Mouse (Mus musculus) monocyte, adult 2 months (primary cell): Measurements from ENCODE around the gene Ahcyl1.
A peak's percentile ranks its signal among the peaks of the same experiment; 100 is the strongest.
"Not testable (repeated sequence)": the region's sequence is repeated elsewhere in the genome, so short reads cannot be mapped to it uniquely, and the experiment has no call there.

ENCODE experiments used
- DNase-seq, 2 experiments: peaks; one replicate each; pipeline ENCODE4 v3.0.0; 2022; ENCODE audit warnings: low spot score in 2 of 2, low read depth in 1 of 2

The Ahcyl1 gene

GRCm38 (mm10) chr3:107695948-107696881 lies at the start of gene Ahcyl1:
Gene Ahcyl1 (minus strand): TSS chr3:107696560.
- peak; percentile 98 to 99 for DNase-seq

- DNase-seq, result no peak
Observed at GRCm38 (mm10) chr3:107746026-107746425, 49.7 kb upstream of the Ahcyl1 start.

- no peak for DNase-seq
Observed at GRCm38 (mm10) chr3:107743650-107744049, 47.3 kb upstream of the Ahcyl1 start.

GRCm38 (mm10) chr3:107743107-107743506 lies 46.7 kb upstream of the Ahcyl1 start:
- DNase-seq, result no peak

GRCm38 (mm10) chr3:107742071-107742710 lies 45.8 kb upstream of the Ahcyl1 start:
- no peak for DNase-seq

- no peak for DNase-seq
Observed at GRCm38 (mm10) chr3:107741387-107741786, 45.0 kb upstream of the Ahcyl1 start.

GRCm38 (mm10) chr3:107740578-107741207 lies 44.3 kb upstream of the Ahcyl1 start:
- DNase-seq, result no peak

- no peak for DNase-seq
Observed at GRCm38 (mm10) chr3:107739966-107740365, 43.6 kb upstream of the Ahcyl1 start.

- no peak for DNase-seq
Observed at GRCm38 (mm10) chr3:107739456-107739855, 43.1 kb upstream of the Ahcyl1 start.

- no peak for DNase-seq
Observed at GRCm38 (mm10) chr3:107738620-107739019, 42.3 kb upstream of the Ahcyl1 start.

- no peak for DNase-seq
Observed at GRCm38 (mm10) chr3:107737609-107738190, 41.3 kb upstream of the Ahcyl1 start.

GRCm38 (mm10) chr3:107735620-107736019 lies 39.3 kb upstream of the Ahcyl1 start:
- DNase-seq, result not testable (repeated sequence)

- DNase-seq, result no peak
Observed at GRCm38 (mm10) chr3:107733329-107733728, 37.0 kb upstream of the Ahcyl1 start.

- no peak for DNase-seq
Observed at GRCm38 (mm10) chr3:107730236-107730635, 33.9 kb upstream of the Ahcyl1 start.

GRCm38 (mm10) chr3:107728509-107728908 lies 32.1 kb upstream of the Ahcyl1 start:
- DNase-seq, result no peak

GRCm38 (mm10) chr3:107715971-107716370 lies 19.6 kb upstream of the Ahcyl1 start:
- no peak for DNase-seq

GRCm38 (mm10) chr3:107714276-107714933 lies 18.0 kb upstream of the Ahcyl1 start:
- DNase-seq, result no peak

GRCm38 (mm10) chr3:107712081-107712480 lies 15.7 kb upstream of the Ahcyl1 start:
- no peak for DNase-seq

GRCm38 (mm10) chr3:107709156-107709555 lies 12.8 kb upstream of the Ahcyl1 start:
- DNase-seq, result no peak

- no peak for DNase-seq
Observed at GRCm38 (mm10) chr3:107707239-107707638, 10.9 kb upstream of the Ahcyl1 start.

- peak; percentile 21 to 31 for DNase-seq
Observed at GRCm38 (mm10) chr3:107706164-107706563, 9.8 kb upstream of the Ahcyl1 start.
